10 mouse cellular contexts compared by ENCODE assay signal in genomic region chr2:152144501-152144900, GRCm38 (mm10). TPM values are rescaled to one million over a fixed set of nuclear protein-coding genes. Genes with fewer than 3 reads are reported as not detected.
DNase-seq lines count a peak whose midpoint lies in the region; ATAC-seq and TF ChIP-seq lines count a peak whose summit lies in the region.
"Had no signal": no experiment of that assay in that cellular context is flagged by ENCODE, and none has a peak within 500 bp of the region (broad histone marks: within the 10 kb centered on the region; RNA-seq: fewer than 3 reads in every experiment).

No protein-coding gene starts in this region.

- TF ChIP-seq CTCF in gastrocnemius, adult 2 months (IDR thresholded peaks at IDR 0.05), result no peak

- H3K27me3 ChIP-seq in midbrain, embryonic 12.5 days, result peaks cover 83% of the 10 kb centered on the region
- peaks cover 47% of the 10 kb centered on the region for H3K27me3 ChIP-seq in midbrain, embryonic 15.5 days (replicated peaks)
- H3K27me3 ChIP-seq in hindbrain, embryonic 16.5 days (replicated peaks; ENCODE audit: control insufficient read depth, insufficient read depth, low read length), result peaks cover 22% of the 10 kb centered on the region
- peaks cover 28% of the 10 kb centered on the region for H3K27me3 ChIP-seq in stomach, embryonic 16.5 days (ENCODE audit: control insufficient read depth, insufficient read depth, low read length)

- H3K36me3 ChIP-seq in midbrain, embryonic 12.5 days, result no peaks in the 10 kb centered on the region
- H3K36me3 ChIP-seq in midbrain, embryonic 15.5 days (replicated peaks), result no peaks in the 10 kb centered on the region
- no peaks in the 10 kb centered on the region for H3K36me3 ChIP-seq in hindbrain, embryonic 16.5 days (ENCODE audit: control insufficient read depth, insufficient read depth, low read length)
- no peaks in the 10 kb centered on the region for H3K36me3 ChIP-seq in stomach, embryonic 16.5 days (ENCODE audit: control insufficient read depth, insufficient read depth, low read length)

- no peak for DNase-seq in gastrocnemius, adult 2 months
- no peak for DNase-seq in gastrocnemius, adult 18-20 months (ENCODE audit: low spot score)
- DNase-seq in T-cell, adult 2 months (ENCODE audit: low spot score), result no peak
- no peak for DNase-seq in layer of hippocampus, adult 9-11 months
- DNase-seq: gastrocnemius, postnatal 36 days; right cerebral cortex, postnatal 25 days had no signal

- intact Hi-C loops in gastrocnemius, adult 2 months (cut with DNase I), result loop anchor here (5.0 kb wide), 1 partner anchor 33 kb away; no protein-coding TSS in a partner anchor

- peak overlapping the region; percentile 89 for H3K27ac ChIP-seq in gastrocnemius, adult 2 months
- no peak overlapping the region for H3K27ac ChIP-seq in midbrain, embryonic 12.5 days (replicated peaks)
- no peak overlapping the region for H3K27ac ChIP-seq in midbrain, embryonic 15.5 days
- H3K27ac ChIP-seq in hindbrain, embryonic 16.5 days (ENCODE audit: low read depth, low read length), result no peak overlapping the region
- H3K27ac ChIP-seq in stomach, embryonic 16.5 days (ENCODE audit: low read length), result no peak overlapping the region

- H3K4me2 ChIP-seq in midbrain, embryonic 12.5 days (replicated peaks), result 0 out of 2 replicates have a peak overlapping the region, but pooled peaks have one; percentile 78
- no peak overlapping the region for H3K4me2 ChIP-seq in midbrain, embryonic 15.5 days
- H3K4me2 ChIP-seq in hindbrain, embryonic 16.5 days (ENCODE audit: low read length), result peak overlapping the region; percentile 64; the same call in 1 of the 2 replicates
- H3K4me2 ChIP-seq in stomach, embryonic 16.5 days (ENCODE audit: low read depth, low read length), result peak overlapping the region; percentile 92

- WGBS in midbrain, embryonic 12.5 days, result 69% methylated on average over 5 of the region's 5 CpGs
- WGBS in midbrain, embryonic 15.5 days, result 63% methylated on average over 5 of the region's 5 CpGs
- 49% methylated on average over 5 of the region's 5 CpGs for WGBS in hindbrain, embryonic 16.5 days
- WGBS in stomach, embryonic 16.5 days, result 64% methylated on average over 5 of the region's 5 CpGs

- peaks cover 34% of the 10 kb centered on the region for H3K4me1 ChIP-seq in midbrain, embryonic 12.5 days
- H3K4me1 ChIP-seq in midbrain, embryonic 15.5 days, result peaks cover 26% of the 10 kb centered on the region
- H3K4me1 ChIP-seq in hindbrain, embryonic 16.5 days (ENCODE audit: control insufficient read depth, insufficient read depth, low read depth, low read length), result peaks cover 21% of the 10 kb centered on the region
- H3K4me1 ChIP-seq in stomach, embryonic 16.5 days (ENCODE audit: control insufficient read depth, insufficient read depth, low read length), result peaks cover 20% of the 10 kb centered on the region

- peak overlapping the region; percentile 84 for H3K4me3 ChIP-seq in gastrocnemius, adult 2 months
- H3K4me3 ChIP-seq in midbrain, embryonic 12.5 days, result peak overlapping the region; percentile 48
- no peak overlapping the region for H3K4me3 ChIP-seq in midbrain, embryonic 15.5 days
- H3K4me3 ChIP-seq in hindbrain, embryonic 16.5 days (ENCODE audit: low read length), result peak overlapping the region; percentile 46; the same call in 1 of the 2 replicates
- H3K4me3 ChIP-seq in stomach, embryonic 16.5 days (replicated peaks; ENCODE audit: low read length), result peak overlapping the region; percentile 51

- H3K9ac ChIP-seq in midbrain, embryonic 12.5 days (replicated peaks), result no peak overlapping the region
- H3K9ac ChIP-seq in midbrain, embryonic 15.5 days, result no peak overlapping the region
- H3K9ac ChIP-seq in hindbrain, embryonic 16.5 days (ENCODE audit: low read depth, low read length), result no peak overlapping the region
- no peak overlapping the region for H3K9ac ChIP-seq in stomach, embryonic 16.5 days (ENCODE audit: low read length)

- no peak for ATAC-seq in midbrain, embryonic 12.5 days (ENCODE audit: low FRiP score, low read depth)
- no peak for ATAC-seq in midbrain, embryonic 15.5 days (replicated peaks)
- ATAC-seq in hindbrain, embryonic 16.5 days, result no peak
- ATAC-seq in stomach, embryonic 16.5 days (ENCODE audit: insufficient read depth, low FRiP score), result no peak

- no peaks in the 10 kb centered on the region for H3K9me3 ChIP-seq in midbrain, embryonic 12.5 days
- no peaks in the 10 kb centered on the region for H3K9me3 ChIP-seq in midbrain, embryonic 15.5 days
- no peaks in the 10 kb centered on the region for H3K9me3 ChIP-seq in hindbrain, embryonic 16.5 days (ENCODE audit: control insufficient read depth, low read length)
- no peaks in the 10 kb centered on the region for H3K9me3 ChIP-seq in stomach, embryonic 16.5 days (replicated peaks; ENCODE audit: control insufficient read depth, low read length)

RNA-seq across cellular contexts. Expression of gene Tcf15, which starts 1.1 kb away (rescaled TPM):
- 10 to 100 TPM; 14.9 to 22.8 TPM for total RNA-seq in gastrocnemius, adult 2 months (2021)
- total RNA-seq in gastrocnemius, adult 18-20 months (2021), result 10 to 100 TPM in 1 of 2 experiments, 1 to 10 TPM in 1; 5.5 to 13.9 TPM
- 3.4 and 3.8 TPM in 2 replicates for polyA plus RNA-seq in midbrain, embryonic 12.5 days (2016; fragmentation: Nextera tagmentation; extraction: Ambion mirVana)
- polyA plus RNA-seq in midbrain, embryonic 15.5 days (2015; fragmentation: Nextera tagmentation; extraction: Ambion mirVana), result 1.1 TPM in 2 replicates
- 1.3 TPM in 2 replicates for polyA plus RNA-seq in hindbrain, embryonic 16.5 days (2015; fragmentation: Nextera tagmentation; extraction: Ambion mirVana)
- polyA plus RNA-seq in stomach, embryonic 16.5 days (2015; fragmentation: Nextera tagmentation; extraction: Ambion mirVana), result 3.0 and 5.7 TPM in 2 replicates

RNA-seq across cellular contexts. Expression of gene Srxn1, which starts 39.2 kb away (rescaled TPM):
- 10 to 100 TPM; 24.3 to 28.7 TPM for total RNA-seq in gastrocnemius, adult 2 months (2021)
- total RNA-seq in gastrocnemius, adult 18-20 months (2021), result 10 to 100 TPM; 19.6 to 67.1 TPM
- polyA plus RNA-seq in midbrain, embryonic 12.5 days (2016; fragmentation: Nextera tagmentation; extraction: Ambion mirVana), result 14.3 and 15.2 TPM in 2 replicates
- 21.5 and 23.7 TPM in 2 replicates for polyA plus RNA-seq in midbrain, embryonic 15.5 days (2015; fragmentation: Nextera tagmentation; extraction: Ambion mirVana)
- 28.6 and 32.1 TPM in 2 replicates for polyA plus RNA-seq in hindbrain, embryonic 16.5 days (2015; fragmentation: Nextera tagmentation; extraction: Ambion mirVana)
- polyA plus RNA-seq in stomach, embryonic 16.5 days (2015; fragmentation: Nextera tagmentation; extraction: Ambion mirVana), result 13.8 and 14.4 TPM in 2 replicates
